Mouse (Mus musculus): Measurements from ENCODE around the gene Gm11116. TPM values are rescaled to one million over a fixed set of nuclear protein-coding genes. Genes with fewer than 3 reads are reported as not detected.
"Not testable (repeated sequence)": the region's sequence is repeated elsewhere in the genome, so short reads cannot be mapped to it uniquely, and the experiment has no call there.

The Gm11116 gene
- not detected in 2 replicates for polyA plus RNA-seq (2016; fragmentation: Nextera tagmentation; extraction: Ambion mirVana)

- no peaks in the 10 kb centered on the region for H3K36me3 ChIP-seq
- H3K9ac ChIP-seq: no peak within 1 kb of the TSS
- H3K4me1 ChIP-seq: no peaks in the 10 kb centered on the region
- WGBS: 84% methylated on average over 1 of the region's 1 CpGs
- no peaks in the 10 kb centered on the region for H3K27me3 ChIP-seq (replicated peaks)
- no peaks in the 10 kb centered on the region for H3K9me3 ChIP-seq
- H3K27ac ChIP-seq: no peak within 1 kb of the TSS
- no peak within 1 kb of the TSS for H3K4me3 ChIP-seq
- no peak within 1 kb of the TSS for H3K4me2 ChIP-seq (replicated peaks)
- no peak for ATAC-seq (ENCODE audit: low FRiP score, low read depth)
Measured at GRCm38 (mm10) chr5:88111430-88111829, at the start of gene Gm11116. Gene Gm11116 (minus strand): TSS chr5:88111530.

GRCm38 (mm10) chr5:88153999-88154398, 42.7 kb upstream of the Gm11116 start, which contains the start of gene Gm11115:
Gene Gm11115 (minus strand): TSS chr5:88154099.
- H3K36me3 ChIP-seq: no peaks in the 10 kb centered on the region
- ATAC-seq (ENCODE audit: low FRiP score, low read depth): no peak
- H3K4me1 ChIP-seq: no peaks in the 10 kb centered on the region
- no peaks in the 10 kb centered on the region for H3K27me3 ChIP-seq (replicated peaks)
- no peak within 1 kb of the TSS for H3K4me3 ChIP-seq
- H3K27ac ChIP-seq: no peak within 1 kb of the TSS
- no peak within 1 kb of the TSS for H3K9ac ChIP-seq
- no peak within 1 kb of the TSS for H3K4me2 ChIP-seq (replicated peaks)
- no peaks in the 10 kb centered on the region for H3K9me3 ChIP-seq

GRCm38 (mm10) chr5:88086256-88086655, 25.1 kb downstream of the Gm11116 start, which contains the start of gene Smr2:
Gene Smr2 (plus strand): TSS chr5:88086556.
- not testable (repeated sequence) for H3K27me3 ChIP-seq (replicated peaks); H3K36me3 ChIP-seq; H3K27ac ChIP-seq; H3K9me3 ChIP-seq; H3K9ac ChIP-seq; H3K4me1 ChIP-seq; ATAC-seq (ENCODE audit: low FRiP score, low read depth); H3K4me2 ChIP-seq (replicated peaks); H3K4me3 ChIP-seq

Other genes with a start within 250 kb of the Gm11116 start
- not detected in 2 replicates for gene Odam, start 226.5 kb downstream of the Gm11116 start, polyA plus RNA-seq (2016; fragmentation: Nextera tagmentation; extraction: Ambion mirVana)
- 0.20 and 0.31 TPM in 2 replicates for gene Csn3, start 186.0 kb downstream of the Gm11116 start, polyA plus RNA-seq (2016; fragmentation: Nextera tagmentation; extraction: Ambion mirVana)
- not detected in 2 replicates for gene 2310003L06Rik, start 142.1 kb downstream of the Gm11116 start, polyA plus RNA-seq (2016; fragmentation: Nextera tagmentation; extraction: Ambion mirVana)
- gene Gm28434, start 142.0 kb downstream of the Gm11116 start, polyA plus RNA-seq (2016; fragmentation: Nextera tagmentation; extraction: Ambion mirVana): not detected in 2 replicates
- not detected in 2 replicates for gene Cabs1, start 132.1 kb downstream of the Gm11116 start, polyA plus RNA-seq (2016; fragmentation: Nextera tagmentation; extraction: Ambion mirVana)
- gene Smr3a, start 109.0 kb downstream of the Gm11116 start, polyA plus RNA-seq (2016; fragmentation: Nextera tagmentation; extraction: Ambion mirVana): not detected in 2 replicates
- not detected in 2 replicates for gene Smr2, start 25.0 kb downstream of the Gm11116 start, polyA plus RNA-seq (2016; fragmentation: Nextera tagmentation; extraction: Ambion mirVana)
- gene Gm11115, start 42.6 kb upstream of the Gm11116 start, polyA plus RNA-seq (2016; fragmentation: Nextera tagmentation; extraction: Ambion mirVana): not detected in 2 replicates
- gene Gm7714, start 157.4 kb upstream of the Gm11116 start, polyA plus RNA-seq (2016; fragmentation: Nextera tagmentation; extraction: Ambion mirVana): not detected in 2 replicates
- not detected in 2 replicates for gene Prol1, start 205.8 kb upstream of the Gm11116 start, polyA plus RNA-seq (2016; fragmentation: Nextera tagmentation; extraction: Ambion mirVana)